Mouse (Mus musculus) urinary bladder, adult 18-20 months (tissue): ENCODE data around the gene Cym.

Experiments
- DNase-seq, 2 experiments: peaks; one replicate each; pipeline ENCODE4 v3.0.0; 2022; ENCODE audit warnings: low spot score in 2 of 2, mixed read lengths in 2 of 2

The Cym gene

GRCm38 (mm10) chr3:107221608-107222007, at the start of gene Cym:
Gene Cym (minus strand): TSS chr3:107221732.
- DNase-seq: no peak

GRCm38 (mm10) chr3:107266814-107267345, 45.3 kb upstream of the Cym start:
- DNase-seq: no peak

GRCm38 (mm10) chr3:107261851-107262165, 40.3 kb upstream of the Cym start:
- DNase-seq: no peak

GRCm38 (mm10) chr3:107260956-107261850, 39.7 kb upstream of the Cym start:
- no peak for DNase-seq

DNA sequence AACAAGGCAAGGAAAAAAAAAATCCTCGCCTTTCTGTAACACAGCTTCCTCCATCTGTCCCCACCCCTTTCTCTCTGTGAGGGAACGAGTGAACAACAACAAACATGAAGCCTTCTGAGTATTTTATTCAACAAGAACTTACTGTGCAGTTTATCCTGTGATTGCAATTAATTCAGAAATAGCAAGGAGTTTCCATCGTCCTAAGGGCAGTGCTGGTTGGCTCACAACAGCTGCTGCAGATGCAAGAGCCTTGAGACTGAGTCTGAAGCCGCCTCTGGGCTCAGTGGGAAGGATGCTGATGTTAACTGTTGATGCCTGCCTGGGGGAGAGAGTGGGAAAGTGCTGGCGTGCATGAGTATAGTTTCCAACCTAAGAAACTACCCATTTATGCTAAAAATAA, 36.4 kb upstream of the Cym start:
- no peak for DNase-seq

GRCm38 (mm10) chr3:107256724-107257123, 35.2 kb upstream of the Cym start:
- no peak for DNase-seq

- DNase-seq: no peak
These were observed 34.5 kb upstream of the Cym start for GRCm38 (mm10) chr3:107255992-107256391.

GRCm38 (mm10) chr3:107253925-107254324, 32.4 kb upstream of the Cym start:
- DNase-seq: no peak

- DNase-seq: no peak
These were observed 30.5 kb upstream of the Cym start for GRCm38 (mm10) chr3:107252035-107252434.

- no peak for DNase-seq
These were observed 28.8 kb upstream of the Cym start for GRCm38 (mm10) chr3:107250320-107250719.

DNA sequence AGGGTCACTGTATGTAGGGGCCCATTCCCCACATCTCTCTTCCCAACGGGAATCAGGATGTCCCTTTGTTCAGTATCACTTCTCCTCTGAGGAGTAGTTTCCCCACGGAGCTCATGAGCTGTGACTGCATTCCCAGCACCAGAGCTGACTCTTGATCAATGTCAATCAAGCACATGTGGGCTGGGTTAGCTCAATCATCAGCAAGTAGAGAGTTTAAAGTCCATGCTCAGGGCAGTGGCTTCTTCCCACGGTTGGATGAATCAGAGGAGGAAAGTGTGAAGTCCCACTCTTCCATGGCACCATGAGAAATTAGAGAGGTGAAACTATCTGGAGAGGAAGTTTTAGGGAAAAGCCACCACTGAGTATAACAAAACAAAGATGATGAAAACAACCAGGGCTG, 27.5 kb upstream of the Cym start:
- no peak for DNase-seq

DNA sequence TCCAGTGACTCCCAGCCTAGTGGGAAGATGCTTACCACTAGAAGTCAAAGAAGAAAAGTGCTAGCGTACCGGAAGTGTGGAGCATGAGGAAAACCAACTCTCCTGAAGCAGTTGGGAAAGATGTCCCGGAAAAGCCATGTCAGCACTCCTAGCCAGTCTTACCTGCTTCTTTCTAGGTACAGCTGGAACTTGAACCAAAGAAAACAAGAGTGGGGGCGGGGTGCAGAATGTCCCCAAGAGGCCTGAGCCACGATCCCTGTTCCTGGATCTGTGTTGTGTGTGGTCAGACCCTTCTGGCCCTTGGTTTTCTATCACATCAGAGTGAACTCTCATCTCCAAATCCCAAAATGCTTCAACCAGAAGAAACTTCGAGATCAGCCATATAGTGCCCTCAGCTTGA, 25.3 kb upstream of the Cym start:
- DNase-seq: no peak

GRCm38 (mm10) chr3:107241389-107242094, 20.0 kb upstream of the Cym start:
- DNase-seq: no peak

GRCm38 (mm10) chr3:107239607-107240006, 18.1 kb upstream of the Cym start, which contains the start of gene Prok1:
Gene Prok1 (minus strand): TSS chr3:107239707.
- no peak for DNase-seq

DNA sequence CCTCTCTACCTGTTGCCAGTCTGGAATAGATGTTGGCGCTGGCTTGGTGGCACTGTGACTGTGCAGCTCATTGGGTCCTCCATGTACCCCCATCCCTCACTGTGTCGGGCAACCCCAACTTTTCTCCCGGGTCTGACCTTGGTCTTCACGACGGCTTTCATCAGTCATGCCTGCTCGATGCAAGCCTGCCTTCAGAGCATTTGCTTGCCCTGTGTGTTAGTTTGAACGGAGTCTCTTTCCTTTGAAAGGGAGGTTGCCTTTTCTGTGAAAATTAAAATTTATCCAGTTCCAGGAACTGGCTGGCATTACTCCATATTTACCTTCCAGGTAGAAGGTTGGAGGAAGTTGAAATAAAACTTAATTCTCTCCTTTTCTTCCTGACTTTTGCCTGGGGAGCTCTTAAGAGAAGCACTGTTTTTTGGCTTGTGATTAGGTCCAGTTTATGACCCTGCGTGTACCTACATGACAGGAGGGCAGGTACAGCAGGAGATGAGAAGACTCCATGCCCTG, 17.0 kb upstream of the Cym start:
- DNase-seq: no peak

DNA sequence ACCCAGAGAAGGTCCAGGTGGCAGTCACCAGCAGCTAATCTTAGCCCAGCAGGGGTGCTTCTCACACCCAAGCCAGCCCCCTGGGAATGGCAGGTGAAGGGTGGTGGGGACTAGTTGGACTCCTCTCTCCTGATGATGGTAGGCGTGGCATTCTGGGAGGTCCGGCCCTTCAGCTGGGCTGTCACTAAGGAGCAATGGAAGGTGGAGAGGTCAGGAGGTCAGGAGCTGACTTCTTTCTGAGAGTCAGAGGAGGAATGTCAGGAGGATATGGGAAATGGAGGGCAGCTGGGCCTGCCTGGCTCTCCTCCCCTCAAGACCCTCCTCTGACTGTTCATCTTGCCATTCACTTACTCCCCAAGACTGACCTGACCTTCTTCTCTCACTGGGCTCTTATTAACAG, 16.5 kb upstream of the Cym start:
- no peak for DNase-seq

GRCm38 (mm10) chr3:107233945-107234344, 12.4 kb upstream of the Cym start:
- DNase-seq: no peak

DNA sequence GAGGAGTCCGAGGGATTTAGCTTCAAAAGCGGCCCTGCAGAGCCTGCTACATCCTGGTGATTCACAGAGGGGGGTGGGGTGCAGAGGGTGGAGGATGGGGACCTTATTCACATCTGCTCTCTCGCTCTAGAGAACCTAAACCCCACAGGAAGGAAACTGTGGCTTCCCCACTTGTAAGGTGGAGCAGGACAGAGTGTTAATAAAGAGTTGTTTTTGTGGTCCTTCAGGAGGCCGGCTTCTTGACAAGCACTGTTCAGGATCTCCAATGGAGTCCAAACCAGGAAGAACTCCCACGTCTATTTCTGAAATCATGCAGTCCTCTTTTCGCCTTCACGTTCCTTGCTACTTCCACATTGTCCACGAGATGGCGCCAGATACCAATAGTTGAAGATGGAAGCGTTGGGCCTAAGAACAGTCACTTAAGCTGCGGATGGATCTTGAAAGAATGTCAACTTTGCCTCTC, 11.8 kb upstream of the Cym start:
- peak; percentile 43 to 80 for DNase-seq

DNA sequence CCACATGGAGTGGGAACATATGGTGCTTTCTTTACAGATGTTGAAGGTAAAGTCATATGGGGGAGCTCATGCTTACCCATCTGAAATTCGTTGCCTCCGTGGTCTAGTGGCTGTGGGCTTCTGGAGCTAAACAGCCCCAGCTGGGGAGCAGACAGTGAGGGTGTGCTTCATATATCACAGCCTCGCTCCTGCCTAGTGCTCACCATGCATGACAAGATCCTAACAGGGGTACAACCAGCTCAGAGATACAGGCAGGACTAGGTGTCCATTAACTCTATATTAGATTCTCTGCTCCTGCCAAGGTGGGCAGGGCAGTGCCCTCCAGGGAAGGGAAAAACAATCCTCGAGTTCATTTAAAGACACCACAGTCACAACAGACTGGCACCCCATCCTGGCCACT, 9.7 kb upstream of the Cym start:
- no peak for DNase-seq

GRCm38 (mm10) chr3:107230527-107230926, 9.0 kb upstream of the Cym start, which contains the start of gene A630076J17Rik:
Gene A630076J17Rik (plus strand): TSS chr3:107230614.
- no peak for DNase-seq

DNA sequence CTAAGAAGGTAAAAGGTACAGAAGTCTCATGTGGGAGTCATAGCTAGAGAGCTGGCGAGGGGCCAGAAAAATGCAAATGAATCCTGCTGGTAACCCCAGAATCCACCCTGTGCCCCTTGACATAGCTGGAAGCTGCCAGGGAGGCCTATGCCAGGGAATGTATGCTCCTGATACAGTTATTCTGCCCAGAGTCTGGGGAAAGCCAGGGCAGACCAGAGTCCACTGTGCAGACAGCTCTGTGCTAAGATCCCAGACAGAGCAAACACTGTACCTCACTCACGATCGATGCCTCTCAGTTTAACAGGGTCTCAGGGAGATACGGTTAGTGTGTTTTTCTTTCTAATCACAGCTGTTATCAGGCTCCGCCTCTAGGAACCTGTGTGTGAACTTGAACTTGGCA, 8.3 kb upstream of the Cym start:
- no peak for DNase-seq

- DNase-seq: no peak
These were observed 7.7 kb upstream of the Cym start for GRCm38 (mm10) chr3:107229221-107229620.
